Mouse (Mus musculus) ES-E14 (cell line): ENCODE data around the gene Tex30.

Experiments used
- CHD2 ChIP-seq: IDR thresholded peaks from 2 replicates; pipeline ENCODE4 v1.6.1; 2014; ENCODE audit warnings: mild to moderate bottlenecking, low read depth, low read length, inconsistent platforms
- HCFC1 ChIP-seq: IDR thresholded peaks from 2 replicates; pipeline ENCODE4 v1.6.1; 2012; ENCODE audit warnings: low read length, inconsistent platforms, borderline replicate concordance; ENCODE audit not compliant: insufficient read depth
- MAFK ChIP-seq: IDR thresholded peaks from 2 replicates; pipeline ENCODE4 v1.6.1; 2014; ENCODE audit warnings: mild to moderate bottlenecking, low read depth, low read length, inconsistent platforms; ENCODE audit not compliant: insufficient read depth
- ZC3H11A ChIP-seq: IDR thresholded peaks from 2 replicates; pipeline ENCODE4 v1.6.1; 2012; ENCODE audit warnings: low read depth, mild to moderate bottlenecking, inconsistent platforms, low read length, borderline replicate concordance
- ZNF384 ChIP-seq: IDR thresholded peaks from 2 replicates; pipeline ENCODE4 v1.6.1; 2012; ENCODE audit warnings: low read depth, low read length, inconsistent platforms

DNA sequence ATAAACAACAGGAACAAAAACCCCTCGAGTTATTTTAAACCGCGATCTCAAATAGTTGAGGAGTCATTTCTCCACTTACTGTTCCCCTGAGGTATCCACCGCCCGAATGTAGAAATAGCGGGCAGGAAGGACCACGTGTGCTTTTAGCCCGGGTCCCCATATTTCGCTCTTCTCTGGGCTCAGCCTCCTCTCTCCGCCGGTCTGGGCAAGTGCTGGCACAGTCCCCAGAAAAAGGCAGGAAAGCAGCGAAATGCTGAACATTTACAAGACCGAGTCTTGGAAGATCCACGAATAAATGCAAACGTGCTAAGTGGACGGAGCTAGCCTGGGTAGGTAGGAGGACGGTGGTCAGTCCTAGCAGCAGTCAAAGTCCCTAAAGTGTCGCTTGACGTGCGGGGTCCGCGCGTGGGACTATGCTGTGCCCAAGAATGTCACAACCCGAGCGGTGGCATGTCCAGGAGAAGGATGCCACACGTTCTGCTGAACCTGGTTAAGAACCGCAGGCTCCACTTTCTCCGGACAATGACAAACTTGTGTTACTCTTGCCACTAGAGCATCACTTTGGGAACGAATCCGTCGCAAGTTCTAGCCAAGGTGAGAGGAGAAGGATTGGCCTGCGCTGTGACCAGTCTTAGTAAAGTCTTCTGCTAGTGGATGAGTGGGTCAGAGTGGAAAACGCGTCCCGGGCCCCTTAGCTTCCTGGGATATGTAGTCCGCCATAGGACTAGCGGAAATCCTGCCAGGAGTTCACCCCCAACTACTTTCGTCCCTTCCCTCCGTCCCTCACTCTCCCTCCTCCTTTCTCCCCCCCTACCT lies 16.2 kb upstream of the Tex30 start, which contains the start of the genes Kdelc1 and Bivm:
- TF ChIP-seq CHD2 (peak; percentile 89), ZC3H11A (no peak), HCFC1 (peak; percentile 95), MAFK (no peak), ZNF384 (no peak)
